Mouse (Mus musculus) urinary bladder, postnatal 4 days (tissue): ENCODE data around the gene Tarsl2.

ENCODE experiments used
- DNase-seq, 2 experiments: peaks; one replicate each; pipeline ENCODE4 v3.0.0; 2021 to 2022; ENCODE audit warnings: low spot score in 2 of 2

The Tarsl2 gene

GRCm38 (mm10) chr7:65644643-65645351, at the start of gene Tarsl2:
Gene Tarsl2 (plus strand): TSS chr7:65644898.
- peak; percentile 89 to 94 for DNase-seq

GRCm38 (mm10) chr7:65606124-65606523, 38.6 kb upstream of the Tarsl2 start:
- no peak for DNase-seq

DNA sequence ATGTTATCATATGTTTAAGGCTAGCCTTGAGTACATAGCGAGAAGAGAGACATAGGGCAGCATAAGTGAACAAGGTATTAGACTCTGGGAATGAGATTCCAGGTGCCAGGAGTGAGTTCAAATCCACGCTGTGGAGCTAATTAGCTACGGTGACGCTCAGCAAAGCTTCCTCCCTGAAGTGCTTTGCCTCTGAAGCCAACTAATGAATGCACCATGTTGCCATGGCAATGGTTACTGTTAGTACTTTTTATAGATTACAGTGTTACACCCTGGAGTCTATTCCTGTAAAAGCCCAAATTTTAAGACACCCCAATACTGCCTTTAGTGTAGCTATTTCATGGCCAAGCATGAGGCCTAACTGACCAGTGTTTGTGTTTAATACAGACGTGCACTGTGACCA, 37.7 kb upstream of the Tarsl2 start:
- DNase-seq: no peak

GRCm38 (mm10) chr7:65610171-65610570, 34.5 kb upstream of the Tarsl2 start:
- no peak for DNase-seq

GRCm38 (mm10) chr7:65610673-65611072, 34.0 kb upstream of the Tarsl2 start:
- no peak for DNase-seq

GRCm38 (mm10) chr7:65611298-65611697, 33.4 kb upstream of the Tarsl2 start:
- no peak for DNase-seq

DNA sequence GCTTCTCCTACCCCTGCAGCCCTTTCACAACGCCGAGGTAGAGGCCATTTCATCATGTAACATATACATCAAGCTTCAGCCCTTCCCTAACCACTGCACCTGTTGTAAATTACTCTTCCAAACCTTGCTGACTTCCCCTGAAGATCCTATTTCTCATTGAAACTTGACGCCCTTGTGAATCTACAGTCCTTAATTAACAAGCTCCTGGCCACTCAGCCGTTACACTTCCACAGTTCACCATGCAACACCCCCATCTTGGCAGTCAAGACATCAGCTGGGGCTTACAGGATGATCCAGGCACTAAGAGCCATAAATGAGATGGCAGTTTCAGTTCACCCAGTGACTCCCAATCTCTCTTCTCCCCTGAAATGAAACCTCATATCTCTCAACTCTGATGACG, 31.0 kb upstream of the Tarsl2 start:
- DNase-seq: no peak

GRCm38 (mm10) chr7:65618751-65619150, 25.9 kb upstream of the Tarsl2 start:
- no peak for DNase-seq

DNA sequence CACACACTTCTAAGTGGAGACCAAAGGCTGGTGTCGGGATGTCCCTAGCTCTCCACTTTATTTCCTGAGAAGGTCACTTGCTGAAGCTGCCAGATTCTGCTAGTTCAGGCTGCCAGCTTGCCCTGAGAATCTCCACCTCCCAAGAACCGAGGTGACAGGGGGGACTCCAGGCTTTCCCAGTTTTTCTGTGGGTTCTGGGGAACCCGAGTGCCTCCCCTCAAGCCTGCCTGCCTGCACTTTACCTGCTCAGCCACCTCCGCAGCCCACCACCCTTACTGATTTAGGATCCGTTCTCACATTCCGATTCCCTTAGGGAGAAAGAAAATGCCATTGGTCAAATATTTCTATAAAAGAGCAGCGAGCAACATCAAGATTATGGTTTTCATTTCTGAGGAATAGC, 24.0 kb upstream of the Tarsl2 start:
- DNase-seq: no peak

GRCm38 (mm10) chr7:65623330-65623729, 21.4 kb upstream of the Tarsl2 start:
- no peak for DNase-seq

GRCm38 (mm10) chr7:65625528-65625927, 19.2 kb upstream of the Tarsl2 start:
- no peak for DNase-seq

DNA sequence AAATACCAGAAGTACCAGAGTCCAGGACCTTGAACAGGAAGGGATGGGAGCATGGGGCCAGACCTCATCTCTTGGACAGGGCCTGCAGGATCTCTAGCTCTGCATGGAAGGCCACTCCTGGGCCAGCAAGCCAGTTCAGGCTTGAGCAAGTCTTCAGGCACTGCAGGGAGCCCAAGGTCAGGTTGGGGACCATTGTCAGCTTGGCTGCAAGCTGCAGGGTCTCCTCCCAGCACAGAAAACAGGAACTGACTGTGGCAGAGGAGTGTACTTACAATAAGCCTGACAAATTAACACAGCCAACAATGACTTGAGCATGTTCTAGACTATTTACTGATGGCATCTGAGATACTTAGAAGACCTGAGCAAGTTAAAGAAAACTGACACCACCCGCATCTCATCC, 14.9 kb upstream of the Tarsl2 start:
- no peak for DNase-seq

GRCm38 (mm10) chr7:65630661-65631060, 14.0 kb upstream of the Tarsl2 start:
- DNase-seq: no peak

DNA sequence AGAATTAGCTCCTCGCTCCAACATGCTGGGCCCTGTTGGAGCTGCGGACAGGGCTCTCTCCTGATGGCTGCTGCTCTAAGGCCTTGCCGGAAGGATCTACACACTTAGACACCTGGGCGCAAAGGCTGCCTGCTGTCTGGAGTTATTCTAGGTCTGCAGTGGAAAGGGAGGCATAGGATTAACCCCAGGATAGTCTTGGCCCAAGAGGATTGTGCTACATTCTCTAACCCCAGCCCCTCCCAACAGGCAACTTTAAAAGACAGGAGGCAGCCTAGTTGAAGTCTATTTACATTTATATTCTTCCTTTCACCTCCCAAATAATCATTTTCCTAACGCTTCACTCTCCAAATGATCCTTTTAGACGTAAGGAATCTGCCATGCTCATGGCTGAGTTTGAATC, 8.9 kb upstream of the Tarsl2 start:
- no peak for DNase-seq

- DNase-seq: no peak
Observed at GRCm38 (mm10) chr7:65636356-65636880, 8.3 kb upstream of the Tarsl2 start.

DNA sequence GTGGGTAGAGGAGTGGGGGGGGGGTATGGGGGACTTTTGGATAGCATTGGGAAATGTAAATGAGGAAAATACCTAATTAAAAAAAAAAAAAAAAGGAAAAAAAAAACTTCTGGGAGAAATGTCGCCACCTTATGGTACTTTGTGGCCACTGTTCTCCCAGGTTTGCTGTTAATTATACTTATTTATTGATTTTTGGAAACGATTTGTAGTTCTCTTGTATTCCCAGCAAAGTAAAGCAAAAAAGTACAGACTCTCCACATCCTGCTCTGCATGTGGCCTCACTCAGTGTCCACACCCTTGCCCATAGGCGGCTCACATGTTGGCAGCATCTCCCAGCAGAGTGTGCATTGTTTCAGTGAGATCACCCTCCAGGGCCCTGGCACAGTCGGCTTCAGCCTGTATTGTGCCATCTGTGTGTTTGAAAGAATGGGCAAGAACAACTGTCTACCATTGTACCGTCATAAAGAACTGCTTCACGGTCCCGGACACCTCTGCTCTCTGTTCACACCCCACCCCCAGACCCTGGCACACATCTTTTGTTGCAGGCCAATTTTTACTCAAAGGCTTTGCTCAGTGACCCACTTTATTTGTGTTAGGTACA, 6.4 kb upstream of the Tarsl2 start:
- DNase-seq: no peak

- DNase-seq: no peak
Observed at GRCm38 (mm10) chr7:65639821-65640382, 4.8 kb upstream of the Tarsl2 start.

DNA sequence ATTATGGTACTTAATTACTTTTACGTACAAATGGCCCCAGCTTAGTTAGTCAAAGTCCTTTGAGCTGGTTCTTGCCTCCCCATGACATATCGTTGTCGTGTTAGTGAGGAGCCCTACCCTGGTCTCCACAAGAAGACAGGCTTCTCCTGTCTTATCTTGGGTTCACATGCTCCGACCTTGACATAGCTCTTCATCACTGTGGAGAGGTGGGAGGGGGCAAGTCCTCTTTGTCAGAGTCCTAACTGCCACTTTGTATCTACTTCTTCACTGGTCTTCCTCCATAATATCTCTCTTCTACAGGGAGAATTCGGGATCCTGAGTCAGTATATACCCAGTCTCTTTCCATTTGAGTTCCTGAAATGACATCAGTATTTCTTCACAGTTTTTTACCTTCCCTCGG, 4.0 kb upstream of the Tarsl2 start:
- no peak for DNase-seq

GRCm38 (mm10) chr7:65642371-65643304, 2.1 kb upstream of the Tarsl2 start:
- DNase-seq: no peak

DNA sequence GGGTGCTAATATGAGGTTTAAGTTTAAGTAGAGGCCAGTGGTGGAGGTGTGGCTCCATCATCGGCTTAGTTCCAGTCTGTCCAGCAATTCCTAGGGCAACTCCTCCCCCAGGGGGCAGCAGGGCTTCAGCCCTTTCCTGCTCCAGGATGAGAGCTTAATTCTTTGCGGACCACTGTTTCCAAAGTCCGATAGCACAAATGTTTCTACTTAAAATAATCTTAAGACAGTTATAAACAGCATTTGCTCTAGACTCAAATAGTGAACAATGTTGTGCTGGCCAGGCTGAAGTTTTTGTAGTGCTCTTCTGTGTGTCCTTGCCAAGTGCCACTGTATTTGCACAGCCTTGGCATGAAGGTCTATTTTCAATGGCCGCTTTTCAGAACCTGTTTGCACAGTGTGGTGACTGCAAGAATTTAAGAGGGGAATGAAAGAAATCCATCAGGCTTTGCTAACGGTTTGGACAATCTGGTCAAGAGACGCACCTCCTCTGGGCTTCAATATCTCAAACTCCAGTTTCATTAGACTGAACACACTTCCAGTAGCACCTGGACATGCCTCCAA, 757 bp upstream of the Tarsl2 start:
- no peak for DNase-seq

DNA sequence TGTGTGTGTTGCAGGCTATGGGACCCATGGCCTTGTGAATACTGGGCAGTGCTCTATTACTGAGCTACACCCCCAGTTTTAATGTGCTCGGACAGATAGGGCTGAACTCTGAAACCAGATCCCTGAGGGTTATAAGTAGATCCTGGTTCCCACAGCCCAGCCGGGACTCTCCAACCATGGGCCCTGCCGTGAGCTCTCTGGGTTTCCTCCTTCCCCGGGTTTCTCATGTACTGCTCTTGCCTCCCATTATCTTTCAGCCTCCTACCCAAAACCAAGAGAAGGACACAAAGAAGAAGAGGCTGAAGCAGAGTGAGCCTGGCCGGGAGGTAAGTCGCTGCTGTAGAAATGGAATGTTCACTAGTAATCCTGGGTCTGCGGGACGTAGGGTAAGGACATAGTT, 1.3 kb downstream of the Tarsl2 start:
- no peak for DNase-seq

GRCm38 (mm10) chr7:65650662-65651061, 6.0 kb downstream of the Tarsl2 start:
- DNase-seq: no peak
